Mouse (Mus musculus) embryonic facial prominence, embryonic 13.5 days (tissue): ENCODE results near the gene Ehd3. TPM values are rescaled to one million over a fixed set of nuclear protein-coding genes. Genes with fewer than 3 reads are reported as not detected.

Experiments
- ATAC-seq: fragments of 200-750 bp; cut with Nextera tagmentation; 2 replicates; pipeline ENCODE4 v1.8.0; 2017; ENCODE audit warnings: low read depth; ENCODE audit not compliant: insufficient number of reproducible peaks, insufficient read depth, low FRiP score, low TSS enrichment
- H3K27ac ChIP-seq: fragments of 300-500 bp; sonication (generic); 2 replicates; pipeline ENCODE4 v1.5.1; 2015; ENCODE audit warnings: moderate library complexity, mild to moderate bottlenecking, inconsistent platforms
- H3K27me3 ChIP-seq: fragments of 300-500 bp; sonication (generic); 2 replicates; pipeline ENCODE4 v1.6.1; 2015; ENCODE audit warnings: mild to moderate bottlenecking, inconsistent platforms
- H3K36me3 ChIP-seq: fragments of 300-500 bp; sonication (generic); 2 replicates; pipeline ENCODE4 v1.6.1; 2015; ENCODE audit warnings: mild to moderate bottlenecking, inconsistent platforms
- H3K4me1 ChIP-seq: fragments of 300-500 bp; sonication (generic); 2 replicates; pipeline ENCODE4 v1.6.1; 2015; ENCODE audit warnings: inconsistent platforms
- H3K4me2 ChIP-seq: fragments of 300-500 bp; sonication (generic); 2 replicates; pipeline ENCODE4 v1.6.1; 2015; ENCODE audit warnings: moderate library complexity, mild to moderate bottlenecking, inconsistent platforms
- H3K4me3 ChIP-seq: fragments of 300-500 bp; sonication (generic); 2 replicates; pipeline ENCODE4 v1.5.1; 2015; ENCODE audit warnings: mild to moderate bottlenecking, inconsistent platforms
- H3K9ac ChIP-seq: fragments of 300-500 bp; sonication (generic); 2 replicates; pipeline ENCODE4 v1.6.1; 2015; ENCODE audit warnings: mild to moderate bottlenecking, inconsistent platforms
- H3K9me3 ChIP-seq: fragments of 300-500 bp; sonication (generic); 2 replicates; pipeline ENCODE4 v1.6.1; 2016; ENCODE audit warnings: inconsistent platforms
- WGBS: fragments of 180-500 bp; shearing (Covaris S2); methylation state at CpG from one replicate; pipeline ENCODE4 v1.1.7; 2015; ENCODE audit warnings: mixed read lengths; 5-methylcytosine and 5-hydroxymethylcytosine counted together
- polyA plus RNA-seq: library from polyadenylated mRNA; unstranded; fragments of >200 nt; fragmentation: Nextera tagmentation; extraction: Ambion mirVana; gene quantifications from 2 replicates; pipeline ENCODE4 v1.2.1, GENCODE M21; 2015

Ehd3 gene
- 4.3 and 4.9 TPM in 2 replicates for polyA plus RNA-seq

GRCm38 (mm10) chr17:73803521-73804184, at the start of gene Ehd3:
TSS of gene Ehd3 (plus strand) at chr17:73804134.
- 86% methylated on average over 5 of the region's 5 CpGs for WGBS

GRCm38 (mm10) chr17:73770964-73771363, 33.0 kb upstream of the Ehd3 start:
- no peak overlapping the region for H3K4me3 ChIP-seq
- H3K9ac ChIP-seq, result no peak overlapping the region
- H3K4me2 ChIP-seq, result no peak overlapping the region; the same call in 1 of the 2 replicates
- H3K36me3 ChIP-seq, result no peaks in the 10 kb centered on the region
- H3K27ac ChIP-seq, result no peak overlapping the region
- ATAC-seq, result no peak
- 27% methylated on average over 8 of the region's 8 CpGs for WGBS
- H3K9me3 ChIP-seq, result no peaks in the 10 kb centered on the region
- H3K4me1 ChIP-seq, result no peaks in the 10 kb centered on the region
- no peaks in the 10 kb centered on the region for H3K27me3 ChIP-seq

More at GRCm38 (mm10) chr17:73803521-73804184, at the start of gene Ehd3:
- peak within 1 kb of the TSS; percentile 53 for H3K4me3 ChIP-seq
- H3K9ac ChIP-seq, result peak within 1 kb of the TSS; percentile 69
- H3K9me3 ChIP-seq, result no peaks in the 10 kb centered on the region
- peaks cover 9% of the 10 kb centered on the region for H3K4me1 ChIP-seq
- H3K4me2 ChIP-seq, result peak within 1 kb of the TSS; percentile 76
- no peaks in the 10 kb centered on the region for H3K36me3 ChIP-seq
- ATAC-seq, result no peak
- no peaks in the 10 kb centered on the region for H3K27me3 ChIP-seq
- H3K27ac ChIP-seq, result no peak within 1 kb of the TSS

GRCm38 (mm10) chr17:73786642-73787311, 17.2 kb upstream of the Ehd3 start:
- H3K4me2 ChIP-seq, result no peak overlapping the region
- ATAC-seq, result no peak
- H3K4me1 ChIP-seq, result no peaks in the 10 kb centered on the region
- H3K9ac ChIP-seq, result no peak overlapping the region
- WGBS, result 67% methylated on average over 8 of the region's 8 CpGs
- no peaks in the 10 kb centered on the region for H3K27me3 ChIP-seq
- H3K36me3 ChIP-seq, result no peaks in the 10 kb centered on the region
- no peaks in the 10 kb centered on the region for H3K9me3 ChIP-seq
- H3K27ac ChIP-seq, result no peak overlapping the region
- H3K4me3 ChIP-seq, result no peak overlapping the region

GRCm38 (mm10) chr17:73790284-73791020, 13.5 kb upstream of the Ehd3 start:
- H3K27me3 ChIP-seq, result no peaks in the 10 kb centered on the region
- no peaks in the 10 kb centered on the region for H3K4me1 ChIP-seq
- H3K36me3 ChIP-seq, result no peaks in the 10 kb centered on the region
- no peaks in the 10 kb centered on the region for H3K9me3 ChIP-seq
- no peak overlapping the region for H3K27ac ChIP-seq
- ATAC-seq, result no peak
- H3K9ac ChIP-seq, result no peak overlapping the region
- H3K4me2 ChIP-seq, result no peak overlapping the region
- H3K4me3 ChIP-seq, result no peak overlapping the region
- 25% methylated on average over 12 of the region's 12 CpGs for WGBS

- 81% methylated on average over 6 of the region's 6 CpGs for WGBS
- Histone ChIP-seq H3K27me3 (no peaks in the 10 kb centered on the region), H3K27ac (no peak overlapping the region), H3K9me3 (no peaks in the 10 kb centered on the region), H3K4me2 (no peak overlapping the region), H3K4me1 (no peaks in the 10 kb centered on the region), H3K4me3 (no peak overlapping the region), H3K36me3 (no peaks in the 10 kb centered on the region), H3K9ac (no peak overlapping the region)
- no peak for ATAC-seq
These were observed 7.1 kb upstream of the Ehd3 start for GRCm38 (mm10) chr17:73796789-73797188.

- no peaks in the 10 kb centered on the region for H3K27me3 ChIP-seq
- WGBS, result 81% methylated on average over 4 of the region's 4 CpGs
- no peak for ATAC-seq
These were observed 6.2 kb upstream of the Ehd3 start for GRCm38 (mm10) chr17:73797706-73798105.

GRCm38 (mm10) chr17:73804592-73805271, 798 bp downstream of the Ehd3 start:
- under 1% methylated on average over 45 of the region's 45 CpGs for WGBS
- Histone ChIP-seq H3K36me3 (no peaks in the 10 kb centered on the region), H3K9ac (peak overlapping the region; percentile 69), H3K4me3 (peak overlapping the region; percentile 53), H3K27ac (no peak overlapping the region), H3K9me3 (no peaks in the 10 kb centered on the region), H3K4me2 (peak overlapping the region; percentile 76), H3K4me1 (peaks cover 9% of the 10 kb centered on the region), H3K27me3 (no peaks in the 10 kb centered on the region)
- ATAC-seq, result peak; percentile 87

More at GRCm38 (mm10) chr17:73797706-73798105, 6.2 kb upstream of the Ehd3 start:
- H3K4me2 ChIP-seq, result no peak overlapping the region
- H3K9me3 ChIP-seq, result no peaks in the 10 kb centered on the region
- H3K36me3 ChIP-seq, result no peaks in the 10 kb centered on the region
- no peaks in the 10 kb centered on the region for H3K4me1 ChIP-seq
- no peak overlapping the region for H3K9ac ChIP-seq
- H3K4me3 ChIP-seq, result no peak overlapping the region
- no peak overlapping the region for H3K27ac ChIP-seq

GRCm38 (mm10) chr17:73806331-73806730, 2.4 kb downstream of the Ehd3 start:
- no peaks in the 10 kb centered on the region for H3K9me3 ChIP-seq
- H3K9ac ChIP-seq, result no peak overlapping the region
- H3K27ac ChIP-seq, result no peak overlapping the region
- peaks cover 15% of the 10 kb centered on the region for H3K4me1 ChIP-seq
- peak overlapping the region; percentile 76; the same call in 1 of the 2 replicates for H3K4me2 ChIP-seq
- ATAC-seq, result no peak
- no peaks in the 10 kb centered on the region for H3K36me3 ChIP-seq
- WGBS, result 80% methylated on average over 6 of the region's 6 CpGs
- H3K4me3 ChIP-seq, result no peak overlapping the region
- H3K27me3 ChIP-seq, result no peaks in the 10 kb centered on the region

GRCm38 (mm10) chr17:73807211-73807610, 3.3 kb downstream of the Ehd3 start:
- Histone ChIP-seq H3K4me3 (no peak overlapping the region), H3K27ac (no peak overlapping the region), H3K27me3 (no peaks in the 10 kb centered on the region), H3K4me2 (no peak overlapping the region), H3K9me3 (no peaks in the 10 kb centered on the region), H3K9ac (no peak overlapping the region), H3K36me3 (no peaks in the 10 kb centered on the region), H3K4me1 (peaks cover 20% of the 10 kb centered on the region)
- WGBS, result 85% methylated on average over 5 of the region's 5 CpGs
- ATAC-seq, result no peak

GRCm38 (mm10) chr17:73808431-73808830, 4.5 kb downstream of the Ehd3 start:
- Histone ChIP-seq H3K4me1 (peaks cover 20% of the 10 kb centered on the region), H3K4me2 (no peak overlapping the region), H3K4me3 (no peak overlapping the region), H3K36me3 (no peaks in the 10 kb centered on the region), H3K9ac (no peak overlapping the region), H3K9me3 (no peaks in the 10 kb centered on the region), H3K27ac (no peak overlapping the region), H3K27me3 (no peaks in the 10 kb centered on the region)
- 66% methylated on average over 6 of the region's 6 CpGs for WGBS
- ATAC-seq, result no peak

- Histone ChIP-seq H3K4me3 (no peak overlapping the region), H3K27ac (no peak overlapping the region), H3K9me3 (no peaks in the 10 kb centered on the region), H3K4me1 (peaks cover 11% of the 10 kb centered on the region), H3K4me2 (no peak overlapping the region), H3K9ac (no peak overlapping the region), H3K36me3 (no peaks in the 10 kb centered on the region), H3K27me3 (no peaks in the 10 kb centered on the region)
- ATAC-seq, result no peak
- WGBS, result 62% methylated on average over 1 of the region's 1 CpGs
These were observed 6.9 kb downstream of the Ehd3 start for GRCm38 (mm10) chr17:73810801-73811200.
